In the genomic region with DNA sequence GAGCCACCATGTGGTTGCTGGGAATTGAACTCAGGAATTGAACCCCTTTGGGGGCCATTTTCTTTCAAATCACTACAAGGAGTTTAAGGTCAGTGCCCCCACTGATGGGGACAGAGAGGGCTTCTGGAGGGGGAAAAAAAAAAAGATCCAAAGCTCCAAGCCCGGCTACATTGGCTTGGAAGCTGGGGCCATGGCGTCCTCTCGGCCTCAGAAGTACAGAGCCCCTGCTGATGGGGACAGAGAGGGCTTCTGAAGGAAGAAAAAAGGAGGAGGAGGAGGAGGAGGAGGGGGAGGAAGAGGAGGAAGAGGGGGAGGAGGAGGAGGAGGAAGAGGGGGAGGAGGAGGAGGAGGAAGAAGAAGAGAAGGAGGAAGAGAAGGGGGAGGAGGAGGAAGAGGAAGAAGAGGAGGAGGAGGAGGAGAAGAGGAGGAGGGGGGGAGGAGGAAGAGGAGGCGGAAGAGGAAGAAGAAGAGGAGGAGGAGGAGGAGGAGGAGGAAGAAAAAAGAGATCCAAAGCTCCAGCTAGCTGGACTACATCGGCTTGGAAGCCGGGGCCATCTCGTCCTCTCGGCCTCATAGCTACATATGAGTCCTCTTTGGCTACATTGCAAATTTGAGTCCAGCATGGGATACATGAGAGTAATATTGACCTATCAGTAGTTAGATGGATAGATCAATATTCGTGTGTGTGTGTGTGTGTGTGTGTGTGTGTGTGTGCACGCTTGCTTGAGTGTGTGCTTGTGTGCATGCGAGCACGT, we compare ENCODE assay signal across 9 mouse cellular contexts. TPM values are rescaled to one million over a fixed set of nuclear protein-coding genes. Genes with fewer than 3 reads are reported as not detected.
DNase-seq lines count a peak whose midpoint lies in the region; ATAC-seq lines count a peak whose summit lies in the region.
"Had no signal": no experiment of that assay in that cellular context is flagged by ENCODE, and none has a peak within 500 bp of the region (broad histone marks: within the 10 kb centered on the region; RNA-seq: fewer than 3 reads in every experiment).

No protein-coding gene starts in this region.

- no peak overlapping the region for H3K9ac ChIP-seq in forebrain, embryonic 14.5 days (ENCODE audit: low read length)
- no peak overlapping the region for H3K9ac ChIP-seq in forebrain, embryonic 15.5 days (replicated peaks)
- no peak overlapping the region for H3K9ac ChIP-seq in stomach, embryonic 15.5 days

- 63% methylated on average over 12 of the region's 12 CpGs for WGBS in forebrain, embryonic 14.5 days
- 51% methylated on average over 12 of the region's 12 CpGs for WGBS in forebrain, embryonic 15.5 days
- 49% methylated on average over 12 of the region's 12 CpGs for WGBS in stomach, embryonic 15.5 days

- ATAC-seq in forebrain, embryonic 14.5 days = no peak
- no peak for ATAC-seq in forebrain, embryonic 15.5 days (replicated peaks)
- peak; percentile 87 for ATAC-seq in megakaryocyte, adult 5-6 weeks (ENCODE audit: poor library complexity, severe bottlenecking)
- peak; percentile 87 for ATAC-seq in stomach, embryonic 15.5 days (ENCODE audit: insufficient read depth, low FRiP score, low read depth)

- no peaks in the 10 kb centered on the region for H3K4me1 ChIP-seq in forebrain, embryonic 14.5 days (ENCODE audit: control insufficient read depth, insufficient read depth, low read length)
- H3K4me1 ChIP-seq in forebrain, embryonic 15.5 days = no peaks in the 10 kb centered on the region
- H3K4me1 ChIP-seq in stomach, embryonic 15.5 days = no peaks in the 10 kb centered on the region

- no peak overlapping the region for H3K4me3 ChIP-seq in forebrain, embryonic 14.5 days (ENCODE audit: low read depth, low read length)
- H3K4me3 ChIP-seq in forebrain, embryonic 15.5 days = no peak overlapping the region
- no peak overlapping the region for H3K4me3 ChIP-seq in stomach, embryonic 15.5 days (replicated peaks)

- H3K36me3 ChIP-seq in forebrain, embryonic 14.5 days (ENCODE audit: control insufficient read depth, insufficient read depth, low read length) = no peaks in the 10 kb centered on the region
- H3K36me3 ChIP-seq in forebrain, embryonic 15.5 days = no peaks in the 10 kb centered on the region
- no peaks in the 10 kb centered on the region for H3K36me3 ChIP-seq in stomach, embryonic 15.5 days

- no peaks in the 10 kb centered on the region for H3K9me3 ChIP-seq in forebrain, embryonic 14.5 days (replicated peaks; ENCODE audit: control insufficient read depth, low read length)
- no peaks in the 10 kb centered on the region for H3K9me3 ChIP-seq in forebrain, embryonic 15.5 days
- H3K9me3 ChIP-seq in stomach, embryonic 15.5 days = no peaks in the 10 kb centered on the region

- H3K27me3 ChIP-seq in forebrain, embryonic 14.5 days (replicated peaks; ENCODE audit: control insufficient read depth, insufficient read depth, low read length) = no peaks in the 10 kb centered on the region
- no peaks in the 10 kb centered on the region for H3K27me3 ChIP-seq in forebrain, embryonic 15.5 days
- H3K27me3 ChIP-seq in stomach, embryonic 15.5 days (replicated peaks) = no peaks in the 10 kb centered on the region

- peak; percentile 70 for DNase-seq in forebrain, embryonic 14.5 days (ENCODE audit: low spot score)
- DNase-seq in MEL-GATA-1-ER (ENCODE audit: extremely low read depth, low read depth) = peak; percentile 89
- peak; percentile 22 for DNase-seq in cerebellum, adult 9-11 months
- peak; percentile 13 for DNase-seq in heart, adult 8-10 months (ENCODE audit: low spot score)
- DNase-seq in kidney, postnatal 4 days = peak; percentile 75 to 80

- H3K4me2 ChIP-seq in forebrain, embryonic 14.5 days (ENCODE audit: low read length) = no peak overlapping the region
- no peak overlapping the region for H3K4me2 ChIP-seq in forebrain, embryonic 15.5 days (replicated peaks)
- no peak overlapping the region for H3K4me2 ChIP-seq in stomach, embryonic 15.5 days

- no peak overlapping the region for H3K27ac ChIP-seq in forebrain, embryonic 14.5 days (ENCODE audit: low read depth, low read length)
- H3K27ac ChIP-seq in forebrain, embryonic 15.5 days (replicated peaks) = no peak overlapping the region
- H3K27ac ChIP-seq in stomach, embryonic 15.5 days = no peak overlapping the region
- H3K27ac ChIP-seq: macrophage had no signal

RNA-seq across cellular contexts. Expression of gene Gtpbp4, which starts 15.9 kb away (rescaled TPM):
- 80.3 and 86.4 TPM in 2 replicates for polyA plus RNA-seq in forebrain, embryonic 14.5 days (2014; fragmentation: Nextera tagmentation; extraction: Ambion mirVana)
- 72.0 and 78.7 TPM in 2 replicates for polyA plus RNA-seq in forebrain, embryonic 15.5 days (2015; fragmentation: Nextera tagmentation; extraction: Ambion mirVana)
- 10 to 100 TPM; 38.4 to 40.3 (median 39.8) TPM for total RNA-seq in heart, adult 8-10 months (2022)
- total RNA-seq in megakaryocyte, adult 5-6 weeks (2015) = 34.7 and 35.2 TPM in 2 replicates
- total RNA-seq in megakaryocyte, adult 5-6 weeks (2017) = 45.2 and 50.9 TPM in 2 replicates
- 74.5 and 81.7 TPM in 2 replicates for polyA plus RNA-seq in stomach, embryonic 15.5 days (2015; fragmentation: Nextera tagmentation; extraction: Ambion mirVana)

RNA-seq across cellular contexts. Expression of gene Idi2, which starts 59.1 kb away (rescaled TPM):
- not detected in 2 replicates for polyA plus RNA-seq in forebrain, embryonic 14.5 days (2014; fragmentation: Nextera tagmentation; extraction: Ambion mirVana)
- not detected in 2 replicates for polyA plus RNA-seq in forebrain, embryonic 15.5 days (2015; fragmentation: Nextera tagmentation; extraction: Ambion mirVana)
- not detected for total RNA-seq in heart, adult 8-10 months (2022)
- total RNA-seq in megakaryocyte, adult 5-6 weeks (2015) = not detected in 2 replicates
- total RNA-seq in megakaryocyte, adult 5-6 weeks (2017) = not detected in 2 replicates
- not detected in 2 replicates for polyA plus RNA-seq in stomach, embryonic 15.5 days (2015; fragmentation: Nextera tagmentation; extraction: Ambion mirVana)
- polyA plus RNA-seq: macrophage had no signal

Comparison
In these comparisons a context has a peak if more than half of its experiments do, and no peak if none do; other contexts are left out.
1. ATAC-seq: peak in megakaryocyte, adult 5-6 weeks (single experiment) and stomach, embryonic 15.5 days (single experiment); none in forebrain, embryonic 14.5 days (single experiment) and forebrain, embryonic 15.5 days (single experiment).
2. DNase-seq: peak in every context shown above with its lines; median percentile 89 in MEL-GATA-1-ER; 78 in kidney, postnatal 4 days; 70 in forebrain, embryonic 14.5 days; 22 in cerebellum, adult 9-11 months; 13 in heart, adult 8-10 months.